Mouse (Mus musculus) embryo, embryonic 11 days (tissue): ENCODE measurements at regions not wholly inside any gene's neighbourhood (a gene's known extent, or its start where the extent isn't known, plus 50 kb on each side); places are given as distances from the start of the nearest gene placed in this dataset.
A peak's percentile ranks its signal among the peaks of the same experiment; 100 is the strongest.

Experiments
- DNase-seq: peaks from one replicate; pipeline ENCODE4 v3.0.0-alpha.2; 2015

- DNase-seq, result no peak
These were observed 54.1 kb downstream of the Nog start for GRCm38 (mm10) chr11:89247991-89248390.

DNA sequence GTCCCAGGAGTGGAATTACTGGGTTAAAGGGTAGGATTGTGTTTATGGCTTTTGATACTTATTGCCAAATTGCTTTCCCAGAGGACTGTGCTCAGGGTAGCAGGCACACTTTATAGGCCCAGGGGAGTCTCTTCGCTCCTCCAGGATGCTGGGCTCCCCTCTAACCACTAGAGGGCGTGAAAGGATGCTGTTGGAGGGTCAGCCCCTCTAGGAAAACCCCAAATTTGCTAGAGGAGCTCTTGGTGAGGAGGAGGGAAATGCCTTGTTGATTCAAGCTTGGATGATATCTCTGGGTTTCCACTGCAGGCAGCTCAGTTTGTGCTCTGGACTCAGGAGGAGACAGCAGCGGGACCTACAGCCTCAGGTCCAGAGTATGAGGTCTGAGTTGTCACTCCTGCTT is 58.8 kb downstream of the Nog start:
- DNase-seq, result peak; percentile 81

DNA sequence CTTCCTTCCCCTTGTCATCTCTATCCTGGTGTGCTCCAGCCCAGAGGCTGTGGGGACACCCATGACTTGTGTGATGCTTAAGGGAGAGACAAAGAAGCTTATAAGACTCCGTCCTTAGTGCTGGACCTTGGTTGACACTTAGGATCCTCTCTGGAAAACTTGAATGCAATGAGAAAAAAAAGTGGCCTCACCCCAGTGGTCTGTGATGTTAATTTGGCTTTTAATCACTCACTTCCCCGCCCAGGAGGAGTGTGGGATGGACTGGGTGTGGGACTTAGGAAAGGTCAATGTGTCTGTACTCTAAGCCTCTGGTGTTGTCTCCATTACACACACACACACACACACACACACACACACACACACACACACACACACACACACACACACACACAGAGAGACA is 60.0 kb downstream of the Nog start:
- DNase-seq, result no peak

DNA sequence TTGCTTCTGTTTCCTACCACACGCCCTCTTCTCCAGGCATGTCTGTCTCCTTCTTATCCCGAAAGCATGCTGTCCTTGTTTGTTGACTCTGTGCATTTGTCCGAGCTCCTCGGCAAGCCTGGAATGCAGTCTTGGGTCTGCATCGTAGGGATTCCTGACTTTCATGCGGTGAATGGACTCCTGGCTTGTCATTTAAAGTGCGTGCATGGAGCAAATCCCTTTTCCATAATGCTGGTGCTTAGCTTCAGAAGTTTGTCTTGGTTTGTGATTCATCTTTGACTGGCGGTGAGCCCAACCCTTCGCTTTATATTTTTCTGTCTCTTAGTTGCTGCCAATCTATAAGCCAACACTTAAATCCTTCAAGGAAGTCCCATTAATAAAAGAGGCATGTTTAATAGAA is 62.2 kb downstream of the Nog start:
- no peak for DNase-seq

DNA sequence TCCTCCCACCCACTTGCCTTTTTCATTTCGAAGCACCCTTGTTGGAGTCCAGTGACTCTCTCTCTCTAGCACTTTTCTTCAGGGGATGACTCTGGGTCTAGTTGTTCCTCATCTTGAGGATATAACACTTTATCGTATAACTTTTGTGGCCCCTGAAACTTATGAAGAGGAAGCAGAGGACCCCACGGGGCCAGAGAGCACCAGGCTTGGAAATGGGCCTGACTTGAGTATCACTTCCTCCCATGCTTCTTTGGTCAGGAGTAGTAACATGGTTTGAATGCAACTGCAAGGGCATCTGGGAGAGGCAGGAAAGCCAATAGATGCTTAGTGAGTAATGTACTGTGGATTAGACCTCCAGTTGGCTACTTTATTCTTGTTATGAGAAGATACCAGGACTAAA is 65.2 kb downstream of the Nog start:
- no peak for DNase-seq

- no peak for DNase-seq
These were observed 69.2 kb downstream of the Nog start for GRCm38 (mm10) chr11:89232884-89233480.

GRCm38 (mm10) chr11:89229726-89230125 is 72.4 kb downstream of the Nog start:
- no peak for DNase-seq

- no peak for DNase-seq
These were observed 88.9 kb downstream of the Nog start for GRCm38 (mm10) chr11:89213204-89213603.

GRCm38 (mm10) chr11:89209531-89209950 is 92.6 kb downstream of the Nog start:
- peak; percentile 42 for DNase-seq

- peak; percentile 61 for DNase-seq
These were observed 93.1 kb downstream of the Nog start for GRCm38 (mm10) chr11:89209072-89209471.

DNA sequence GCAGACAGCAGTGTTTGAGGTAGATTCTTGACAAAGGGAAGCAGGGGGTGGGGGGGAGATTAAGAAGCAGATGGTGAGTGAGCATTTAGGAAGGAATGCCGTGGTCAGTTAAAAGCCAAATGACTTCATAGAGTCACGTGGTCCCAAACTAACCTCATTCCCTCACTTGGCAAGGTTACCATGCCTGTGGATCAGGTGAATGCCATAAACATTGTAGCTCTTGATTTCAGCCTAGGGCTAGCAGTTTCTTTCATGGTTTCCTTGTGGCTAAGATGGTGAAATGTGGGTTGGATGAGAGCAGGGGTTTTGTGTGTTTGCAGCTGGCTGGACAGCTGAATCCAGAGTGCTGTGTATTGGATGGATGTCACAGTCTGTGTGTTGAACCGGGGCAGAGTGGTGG is 95.3 kb downstream of the Nog start:
- no peak for DNase-seq

DNA sequence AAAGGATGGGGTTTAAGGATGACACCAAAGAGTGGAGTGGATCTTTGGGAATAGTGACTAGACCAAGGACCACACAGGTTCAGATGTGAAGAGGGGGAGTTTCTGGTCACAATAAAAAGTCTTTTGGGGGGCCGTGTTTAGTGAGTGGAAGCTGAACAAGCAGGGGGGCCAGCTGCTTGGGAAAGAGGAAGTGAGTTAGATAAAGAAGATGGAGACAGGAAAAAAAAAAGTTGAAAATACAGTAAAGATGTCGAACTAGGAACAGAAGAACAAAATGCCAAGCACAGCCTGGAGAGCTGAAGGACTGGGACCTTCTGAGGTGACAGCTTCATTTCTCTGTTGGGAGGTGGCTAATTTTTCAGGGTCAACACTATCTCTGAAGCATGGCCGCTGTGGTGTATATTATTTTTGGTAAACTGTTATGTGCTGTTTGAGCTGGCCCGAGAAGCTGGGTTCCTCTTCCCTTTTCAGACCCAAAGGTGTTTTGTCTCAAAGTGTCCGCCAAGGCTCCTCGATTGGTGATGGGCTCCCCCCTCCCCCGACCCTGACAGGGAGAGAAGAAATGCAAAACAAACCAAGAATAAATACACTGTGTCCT is 97.1 kb downstream of the Nog start:
- DNase-seq, result no peak

- no peak for DNase-seq
These were observed 101.7 kb downstream of the Nog start for GRCm38 (mm10) chr11:89200458-89200857.

DNA sequence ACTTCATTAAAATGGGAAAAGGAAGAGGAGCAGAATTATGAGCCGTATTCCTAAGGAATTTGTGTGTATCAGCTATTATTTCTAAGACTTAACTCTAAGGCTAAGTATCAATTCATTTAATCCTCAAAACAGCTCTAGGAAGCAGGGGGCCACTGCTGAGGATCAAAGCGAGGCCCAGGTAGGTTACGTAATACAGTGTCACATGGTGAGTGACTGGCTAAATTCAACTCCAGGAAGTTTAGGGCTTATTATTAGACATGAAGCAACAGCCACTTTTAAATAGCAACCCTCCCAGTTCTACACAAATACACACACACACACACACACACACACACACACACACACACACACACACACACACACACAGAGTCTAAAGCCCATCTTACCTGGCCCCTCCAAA is 109.3 kb downstream of the Nog start:
- DNase-seq, result no peak

GRCm38 (mm10) chr11:89186911-89187621 is 113.4 kb downstream of the Gm525 start:
- peak; percentile 83 for DNase-seq

GRCm38 (mm10) chr11:89185862-89186261 is 112.2 kb downstream of the Gm525 start:
- DNase-seq, result no peak

- DNase-seq, result no peak
These were observed 107.8 kb downstream of the Gm525 start for GRCm38 (mm10) chr11:89181471-89181870.

DNA sequence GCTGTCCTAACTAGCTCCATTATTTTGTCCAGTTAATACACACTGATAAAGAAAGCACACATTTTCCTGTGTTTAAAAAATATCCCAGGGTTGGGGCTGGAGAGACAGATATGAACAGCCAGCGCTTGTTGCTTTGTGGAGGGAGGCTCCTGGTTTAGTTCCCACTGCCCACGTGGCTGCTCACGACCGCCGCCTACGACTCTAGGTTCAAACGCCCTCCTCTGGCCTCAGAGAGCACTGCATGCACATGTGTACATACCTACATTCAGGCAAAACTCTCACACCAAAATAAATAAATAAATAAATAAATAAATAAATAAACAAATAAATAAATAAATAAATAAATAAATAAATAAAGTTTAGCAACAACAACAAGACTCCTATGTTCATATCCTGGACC is 104.8 kb downstream of the Gm525 start:
- no peak for DNase-seq

- peak; percentile 50 for DNase-seq
These were observed 101.9 kb downstream of the Gm525 start for GRCm38 (mm10) chr11:89175511-89175910.

DNA sequence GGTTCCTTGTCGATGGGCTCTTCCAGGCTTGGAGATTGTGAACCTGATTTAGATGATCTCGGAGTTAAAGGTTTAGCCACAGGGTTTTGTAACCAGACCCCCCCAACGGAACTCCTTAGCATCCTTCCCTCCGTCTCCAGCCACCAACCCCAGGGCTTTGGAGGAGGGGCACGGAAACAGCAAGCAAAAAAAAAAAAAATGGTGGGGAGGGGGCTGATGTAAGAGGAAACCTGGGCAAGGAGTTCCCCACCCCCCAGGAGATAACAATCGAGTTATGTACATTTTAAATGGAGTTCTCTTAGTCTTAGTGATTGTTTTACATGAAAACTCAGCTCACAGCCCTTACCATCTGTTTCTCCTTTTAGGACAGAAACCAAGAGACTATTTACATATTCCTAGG is 101.3 kb downstream of the Gm525 start:
- DNase-seq, result peak; percentile 34

GRCm38 (mm10) chr11:89165278-89165677 is 91.6 kb downstream of the Gm525 start:
- peak; percentile 90 for DNase-seq

DNA sequence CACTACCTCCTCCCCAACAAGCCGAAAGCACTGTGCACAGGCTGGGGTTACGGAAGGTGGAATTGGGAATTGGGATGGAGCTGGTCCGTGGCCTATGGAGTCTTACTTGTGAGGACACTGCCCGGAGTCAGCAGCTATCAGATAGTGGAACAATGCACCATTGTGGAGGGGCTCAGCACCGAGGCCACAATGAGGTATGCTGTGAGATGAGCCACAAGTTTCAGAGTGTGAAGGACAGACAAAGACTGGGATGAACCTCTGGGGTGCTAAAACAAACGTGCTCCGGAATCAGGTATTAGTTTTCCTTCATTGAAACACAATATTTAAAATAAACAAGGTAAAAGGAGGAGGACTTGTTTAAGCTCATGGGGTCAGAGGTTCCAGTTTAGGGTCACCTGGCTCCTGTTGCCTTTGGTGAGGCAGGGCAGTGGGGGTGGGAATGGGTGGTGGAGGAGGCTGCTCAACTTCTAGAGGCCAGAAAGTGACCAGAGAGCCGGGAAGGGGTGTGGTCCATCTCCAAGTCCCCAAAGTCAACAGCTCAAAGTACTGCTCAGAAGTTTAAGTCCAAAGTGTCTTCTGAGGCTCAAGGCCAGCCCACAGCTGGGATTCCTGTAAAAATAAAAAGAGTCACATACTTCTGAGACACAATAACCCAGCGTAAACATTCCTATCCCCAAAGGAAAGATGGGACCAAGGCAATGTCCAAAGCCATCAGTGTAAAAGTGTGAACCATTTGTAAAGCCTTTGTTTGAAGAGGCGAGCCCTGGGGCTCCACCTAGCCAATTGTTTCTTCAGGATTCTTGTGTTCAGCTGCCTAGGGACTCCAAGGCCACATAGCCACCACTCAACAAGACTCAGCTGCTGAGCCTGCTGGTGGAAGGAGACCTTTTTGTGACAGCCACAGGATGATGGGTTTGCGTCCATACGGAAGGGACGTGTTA is 80.1 kb downstream of the Gm525 start:
- DNase-seq, result no peak

DNA sequence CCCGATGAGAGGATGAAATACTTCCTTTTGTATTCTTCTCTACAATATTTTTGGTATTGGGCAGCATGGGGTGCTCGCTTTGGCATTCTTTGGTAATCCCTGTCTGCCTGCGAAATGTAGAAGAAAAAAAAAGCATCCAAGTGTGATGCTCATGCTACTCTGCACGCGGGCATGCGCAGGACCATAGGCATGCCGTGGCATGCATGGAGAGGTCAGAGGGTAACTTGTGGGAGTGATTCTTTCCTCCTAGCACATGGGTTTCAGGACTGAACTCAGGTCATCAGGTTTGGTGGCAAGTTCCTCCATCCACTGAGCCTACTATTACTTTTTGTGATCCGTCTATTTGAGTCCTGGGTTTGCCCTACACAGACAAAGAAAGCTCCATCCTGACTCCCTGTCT is 74.3 kb downstream of the Gm525 start:
- no peak for DNase-seq
